Mouse (Mus musculus) liver, embryonic 12.5 days (tissue): ENCODE measurements around the gene Mgat5. TPM values are rescaled to one million over a fixed set of nuclear protein-coding genes. Genes with fewer than 3 reads are reported as not detected.

Source experiments
- ATAC-seq: fragments of 200-750 bp; cut with Nextera tagmentation; 2 replicates; pipeline ENCODE4 v1.8.0; 2017; ENCODE audit warnings: moderate number of reproducible peaks, mild to moderate bottlenecking, moderate library complexity
- H3K27ac ChIP-seq: fragments of 300-500 bp; sonication (generic); 2 replicates; pipeline ENCODE4 v1.5.1; 2016; ENCODE audit warnings: mild to moderate bottlenecking
- H3K27me3 ChIP-seq: fragments of 300-500 bp; sonication (generic); replicated peaks from 2 replicates; pipeline ENCODE4 v1.6.1; 2016; ENCODE audit warnings: mild to moderate bottlenecking, moderate library complexity
- H3K36me3 ChIP-seq: fragments of 300-500 bp; sonication (generic); 2 replicates; pipeline ENCODE4 v1.6.1; 2016; ENCODE audit warnings: mild to moderate bottlenecking, moderate library complexity
- H3K4me1 ChIP-seq: fragments of 300-500 bp; sonication (generic); 2 replicates; pipeline ENCODE4 v1.6.1; 2016
- H3K4me2 ChIP-seq: fragments of 300-500 bp; sonication (generic); 2 replicates; pipeline ENCODE4 v1.6.1; 2016; ENCODE audit warnings: mild to moderate bottlenecking, moderate library complexity
- H3K4me3 ChIP-seq: fragments of 300-500 bp; sonication (generic); 2 replicates; pipeline ENCODE4 v1.5.1; 2016; ENCODE audit warnings: mild to moderate bottlenecking, moderate library complexity
- H3K9ac ChIP-seq: fragments of 300-500 bp; sonication (generic); 2 replicates; pipeline ENCODE4 v1.6.1; 2016; ENCODE audit warnings: mild to moderate bottlenecking, moderate library complexity
- H3K9me3 ChIP-seq: fragments of 300-500 bp; sonication (generic); replicated peaks from 2 replicates; pipeline ENCODE4 v1.6.1; 2016; ENCODE audit warnings: mild to moderate bottlenecking, moderate library complexity
- WGBS: fragments of 180-500 bp; shearing (Covaris S2); methylation state at CpG from one replicate; pipeline ENCODE4 v1.1.7; 2016; ENCODE audit not compliant: insufficient replicate concordance; 5-methylcytosine and 5-hydroxymethylcytosine counted together
- polyA plus RNA-seq: library from polyadenylated mRNA; unstranded; fragments of >200 nt; fragmentation: Nextera tagmentation; extraction: Ambion mirVana; gene quantifications from 2 replicates; pipeline ENCODE4 v1.2.1, GENCODE M21; 2016

Mgat5 gene
- polyA plus RNA-seq, 1 experiment from 2014 or later: 1.3 TPM

DNA sequence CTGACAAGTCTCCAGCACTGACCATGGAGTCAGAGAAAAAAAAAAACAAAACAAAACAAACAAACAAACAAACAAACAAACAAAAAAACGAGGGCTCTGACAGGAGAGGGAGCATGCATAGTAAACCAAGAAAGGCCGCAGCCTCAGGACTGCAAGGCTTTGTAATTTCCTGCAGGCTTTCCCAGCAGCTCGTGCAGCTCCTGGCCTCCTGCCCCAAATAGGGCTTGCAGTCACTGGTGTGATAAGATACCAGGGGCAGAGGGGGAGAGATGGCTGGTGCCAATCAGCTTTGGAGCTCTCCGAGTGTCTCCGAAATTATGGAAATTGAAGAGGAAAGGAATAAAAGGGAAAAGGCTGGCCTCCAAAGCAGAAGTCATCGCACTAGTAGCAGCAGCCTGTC is 260.5 kb downstream of the Mgat5 start:
- H3K36me3 ChIP-seq: no peaks in the 10 kb centered on the region
- no peaks in the 10 kb centered on the region for H3K27me3 ChIP-seq
- no peaks in the 10 kb centered on the region for H3K4me1 ChIP-seq
- H3K27ac ChIP-seq: no peak overlapping the region
- H3K4me2 ChIP-seq: no peak overlapping the region
- H3K9ac ChIP-seq: no peak overlapping the region
- ATAC-seq: no peak
- H3K9me3 ChIP-seq: no peaks in the 10 kb centered on the region
- 47% methylated on average over 6 of the region's 6 CpGs for WGBS
- H3K4me3 ChIP-seq: no peak overlapping the region

DNA sequence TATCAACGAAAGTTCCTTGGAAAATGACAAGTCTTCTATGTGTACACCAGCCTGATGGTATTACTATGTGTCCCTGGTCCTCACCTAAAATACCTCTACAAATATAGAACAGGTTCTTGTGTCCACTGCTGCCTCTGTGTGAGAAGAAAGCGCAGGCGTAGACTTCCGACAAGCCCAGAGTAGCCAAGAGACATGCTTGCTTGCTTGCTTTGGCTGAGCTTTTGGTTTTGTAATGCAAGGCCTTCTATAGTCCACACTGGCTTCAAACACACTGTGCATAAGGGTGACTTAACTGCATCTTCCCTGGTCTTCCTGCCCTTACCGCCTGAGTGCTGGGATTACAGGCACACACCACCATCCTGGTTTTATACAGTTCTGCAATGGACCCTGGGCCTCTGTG is 262.4 kb downstream of the Mgat5 start:
- ATAC-seq: no peak
- no peak overlapping the region for H3K27ac ChIP-seq
- H3K4me2 ChIP-seq: no peak overlapping the region
- H3K4me1 ChIP-seq: no peaks in the 10 kb centered on the region
- WGBS: 86% methylated on average over 5 of the region's 5 CpGs
- H3K9me3 ChIP-seq: no peaks in the 10 kb centered on the region
- H3K9ac ChIP-seq: no peak overlapping the region
- no peaks in the 10 kb centered on the region for H3K27me3 ChIP-seq
- H3K36me3 ChIP-seq: no peaks in the 10 kb centered on the region; the same call in 1 of the 2 replicates
- no peak overlapping the region for H3K4me3 ChIP-seq

DNA sequence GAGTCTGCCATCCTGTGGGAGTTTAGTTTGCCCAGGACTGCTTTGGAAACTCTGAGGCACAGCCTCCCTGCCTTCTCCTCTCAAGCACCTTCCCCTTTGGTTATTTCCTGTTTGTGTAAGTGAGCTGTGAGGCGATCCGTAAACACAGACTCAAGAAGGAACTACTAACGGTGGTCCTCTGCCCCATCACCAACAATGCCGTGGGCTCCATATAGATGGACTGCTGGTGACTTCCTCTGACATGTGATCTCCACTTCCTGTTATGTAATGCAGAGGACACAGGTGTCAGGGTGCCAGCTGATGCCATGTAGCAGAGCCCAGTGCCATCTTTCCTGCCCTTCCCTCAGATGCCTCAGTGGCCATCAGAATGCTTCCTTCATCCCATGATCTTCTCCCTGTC is 265.4 kb downstream of the Mgat5 start:
- 39% methylated on average over 4 of the region's 4 CpGs for WGBS
- Histone ChIP-seq H3K9me3 (no peaks in the 10 kb centered on the region), H3K9ac (no peak overlapping the region), H3K27ac (no peak overlapping the region), H3K4me3 (no peak overlapping the region), H3K4me2 (no peak overlapping the region), H3K4me1 (no peaks in the 10 kb centered on the region), H3K36me3 (no peaks in the 10 kb centered on the region; the same call in 1 of the 2 replicates), H3K27me3 (no peaks in the 10 kb centered on the region)
- no peak for ATAC-seq

DNA sequence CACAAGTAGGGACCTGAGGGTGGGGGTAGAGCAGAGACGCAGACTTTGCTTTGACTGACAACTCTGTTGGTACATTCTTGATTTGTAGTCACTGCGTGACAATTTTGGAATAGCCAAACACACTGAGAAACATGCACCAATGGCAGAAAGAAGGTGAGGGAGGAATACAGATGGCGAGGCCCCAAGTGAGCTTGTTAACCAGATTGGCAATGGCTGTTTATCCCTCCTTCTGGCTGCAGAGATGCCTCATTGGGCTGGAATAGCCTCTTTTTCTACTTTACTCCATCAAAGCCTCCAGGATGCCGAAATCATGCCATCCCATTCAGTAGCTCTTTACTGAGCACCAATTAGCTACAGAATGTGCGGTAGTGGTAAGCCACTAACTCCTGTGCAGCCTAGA is 270.9 kb downstream of the Mgat5 start:
- no peaks in the 10 kb centered on the region for H3K9me3 ChIP-seq
- no peak overlapping the region for H3K9ac ChIP-seq
- WGBS: 85% methylated on average over 5 of the region's 5 CpGs
- no peaks in the 10 kb centered on the region for H3K27me3 ChIP-seq
- no peak overlapping the region for H3K4me3 ChIP-seq
- ATAC-seq: no peak
- H3K4me2 ChIP-seq: no peak overlapping the region
- H3K4me1 ChIP-seq: no peaks in the 10 kb centered on the region
- H3K36me3 ChIP-seq: no peaks in the 10 kb centered on the region; the same call in 1 of the 2 replicates
- no peak overlapping the region for H3K27ac ChIP-seq

DNA sequence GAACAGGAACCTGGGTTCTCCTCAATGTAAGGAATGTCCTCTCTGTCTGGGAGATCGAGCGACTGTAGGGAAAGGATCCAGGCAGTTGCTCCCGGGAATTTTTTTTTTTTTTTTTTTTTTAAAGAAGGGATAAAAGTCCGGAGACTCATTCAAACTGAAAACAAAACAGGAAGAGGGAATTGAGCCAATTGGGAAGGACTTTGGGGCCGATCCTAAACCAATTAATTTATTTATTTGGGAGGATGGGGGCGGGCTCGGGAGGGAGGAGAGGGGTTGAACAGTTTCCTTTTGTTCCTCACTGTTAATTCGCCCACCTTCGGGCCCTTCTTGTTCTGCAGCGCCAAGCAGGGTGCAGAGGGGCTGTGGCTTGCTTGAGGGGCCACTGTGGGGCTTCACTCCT is 278.1 kb downstream of the Mgat5 start:
- no peak overlapping the region for H3K27ac ChIP-seq
- no peak overlapping the region for H3K4me2 ChIP-seq
- no peaks in the 10 kb centered on the region for H3K36me3 ChIP-seq
- ATAC-seq: no peak
- no peaks in the 10 kb centered on the region for H3K9me3 ChIP-seq
- no peaks in the 10 kb centered on the region for H3K4me1 ChIP-seq
- H3K4me3 ChIP-seq: no peak overlapping the region
- no peaks in the 10 kb centered on the region for H3K27me3 ChIP-seq
- WGBS: 69% methylated on average over 10 of the region's 10 CpGs
- H3K9ac ChIP-seq: no peak overlapping the region

DNA sequence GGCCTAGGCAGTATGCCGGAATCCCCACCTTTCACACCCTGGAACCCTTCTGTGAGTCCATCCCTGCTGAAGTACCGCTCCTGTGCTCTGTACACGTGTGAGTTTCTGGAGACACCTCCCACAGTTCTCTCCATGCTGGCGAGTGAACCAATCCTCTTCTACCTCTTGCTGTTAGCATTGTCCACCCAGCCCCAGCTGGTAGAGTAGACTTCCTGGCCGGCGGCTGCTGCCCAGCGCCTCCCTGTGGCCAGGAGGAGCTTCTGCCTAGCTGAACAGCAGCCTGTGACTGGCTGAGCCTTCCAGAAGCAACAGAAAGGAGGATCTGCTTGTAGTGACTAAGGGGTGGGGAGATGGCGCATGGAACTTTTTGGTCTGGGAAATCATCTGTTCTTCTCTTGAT is 279.4 kb downstream of the Mgat5 start:
- WGBS: 74% methylated on average over 8 of the region's 8 CpGs
- no peak for ATAC-seq
- H3K4me3 ChIP-seq: no peak overlapping the region
- no peak overlapping the region for H3K27ac ChIP-seq
- H3K4me2 ChIP-seq: no peak overlapping the region
- no peak overlapping the region for H3K9ac ChIP-seq
- no peaks in the 10 kb centered on the region for H3K9me3 ChIP-seq
- no peaks in the 10 kb centered on the region for H3K4me1 ChIP-seq
- no peaks in the 10 kb centered on the region for H3K36me3 ChIP-seq
- H3K27me3 ChIP-seq: no peaks in the 10 kb centered on the region

DNA sequence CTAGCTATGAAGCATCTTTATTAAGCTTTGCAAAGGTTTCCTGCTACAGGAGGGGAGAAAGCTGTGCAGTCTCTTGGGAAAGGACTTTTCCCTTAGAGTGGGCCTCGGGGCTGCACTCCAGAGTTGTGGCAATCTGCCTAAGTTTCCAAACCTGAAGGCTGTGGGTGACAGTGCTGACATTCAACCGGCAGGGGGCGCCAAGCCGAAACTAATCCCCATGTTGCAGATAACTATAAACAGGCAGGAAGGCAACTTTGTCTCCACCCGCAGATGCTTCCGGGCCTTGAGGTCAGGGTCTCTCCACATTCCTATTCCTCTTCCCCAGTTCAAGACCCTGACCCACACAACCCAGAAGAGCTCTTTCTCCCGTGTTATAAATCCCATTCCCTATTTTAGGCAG is 280.0 kb downstream of the Mgat5 start:
- H3K27me3 ChIP-seq: no peaks in the 10 kb centered on the region

DNA sequence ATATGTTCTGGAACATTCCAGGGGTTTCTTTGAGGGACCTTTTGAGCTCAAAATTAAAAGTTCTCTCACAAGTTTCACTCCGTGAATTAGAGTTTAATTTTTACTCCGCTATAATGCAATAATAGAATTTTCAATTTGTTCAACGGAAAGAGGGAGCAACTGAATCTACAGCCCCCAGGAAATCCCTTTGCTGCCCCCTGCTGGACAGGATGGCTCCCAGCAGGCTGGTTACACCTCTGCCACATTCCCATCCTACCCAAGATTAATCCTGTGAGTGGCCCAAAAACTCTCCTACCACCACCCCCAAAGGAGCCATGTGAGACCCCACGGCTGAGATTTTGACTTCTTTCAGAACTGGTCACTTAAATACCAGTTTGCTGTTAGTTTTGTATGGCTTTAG is 282.3 kb downstream of the Mgat5 start:
- 68% methylated on average over 4 of the region's 4 CpGs for WGBS
- no peaks in the 10 kb centered on the region for H3K4me1 ChIP-seq
- H3K9ac ChIP-seq: no peak overlapping the region
- no peaks in the 10 kb centered on the region for H3K27me3 ChIP-seq
- no peak overlapping the region for H3K27ac ChIP-seq
- no peak for ATAC-seq
- H3K9me3 ChIP-seq: no peaks in the 10 kb centered on the region
- H3K36me3 ChIP-seq: no peaks in the 10 kb centered on the region
- H3K4me3 ChIP-seq: no peak overlapping the region
- H3K4me2 ChIP-seq: no peak overlapping the region

More for the DNA sequence above, 280.0 kb downstream of the Mgat5 start:
- Histone ChIP-seq H3K4me1 (no peaks in the 10 kb centered on the region), H3K36me3 (no peaks in the 10 kb centered on the region), H3K4me3 (no peak overlapping the region), H3K9ac (no peak overlapping the region), H3K4me2 (no peak overlapping the region), H3K27ac (no peak overlapping the region), H3K9me3 (no peaks in the 10 kb centered on the region)
- WGBS: 27% methylated on average over 7 of the region's 7 CpGs
- ATAC-seq: no peak

DNA sequence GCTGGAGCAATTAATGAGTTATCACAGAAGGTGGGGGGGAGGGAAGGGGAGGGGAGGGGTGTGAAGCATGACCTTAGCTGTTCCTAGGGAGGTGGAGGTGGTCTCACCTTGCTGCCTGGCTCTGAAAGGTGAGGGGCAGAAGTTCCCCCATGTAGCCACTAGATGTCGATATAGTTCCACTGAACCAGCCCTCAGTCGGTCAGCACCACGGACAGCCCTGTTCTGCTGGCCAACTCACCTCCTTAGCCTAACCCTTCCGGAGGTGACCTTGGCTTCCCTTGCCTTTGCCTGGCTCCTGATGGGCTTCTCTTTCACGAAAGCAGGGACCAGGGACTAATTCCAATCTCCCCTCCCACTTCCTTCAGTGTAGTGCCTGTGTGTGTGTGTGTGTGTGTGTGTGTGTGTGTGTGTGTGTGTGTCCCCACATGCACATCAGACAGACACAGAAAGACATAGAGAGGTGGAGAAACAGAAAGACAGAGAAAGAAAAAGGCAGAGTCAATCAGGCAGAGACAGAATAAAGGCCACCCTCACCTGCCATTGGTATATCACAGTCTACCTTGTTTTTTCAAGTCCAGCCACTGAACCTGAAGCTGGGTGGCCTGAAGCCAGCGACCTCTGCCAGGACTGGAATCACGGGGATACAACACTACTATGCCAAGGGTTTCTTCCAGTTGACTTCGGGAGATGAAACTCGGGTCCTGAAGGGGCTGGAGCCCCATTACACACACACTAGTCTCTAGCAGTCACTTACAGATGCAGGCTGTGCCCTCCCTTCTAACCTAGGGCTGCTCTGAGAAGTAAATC is 292.1 kb downstream of the Mgat5 start:
- WGBS: 29% methylated on average over 9 of the region's 9 CpGs
- Histone ChIP-seq H3K9ac (no peak overlapping the region), H3K27ac (no peak overlapping the region), H3K36me3 (no peaks in the 10 kb centered on the region), H3K4me3 (no peak overlapping the region), H3K9me3 (no peaks in the 10 kb centered on the region), H3K4me2 (no peak overlapping the region), H3K4me1 (no peaks in the 10 kb centered on the region), H3K27me3 (no peaks in the 10 kb centered on the region; the same call in 1 of the 2 replicates)
- no peak for ATAC-seq

DNA sequence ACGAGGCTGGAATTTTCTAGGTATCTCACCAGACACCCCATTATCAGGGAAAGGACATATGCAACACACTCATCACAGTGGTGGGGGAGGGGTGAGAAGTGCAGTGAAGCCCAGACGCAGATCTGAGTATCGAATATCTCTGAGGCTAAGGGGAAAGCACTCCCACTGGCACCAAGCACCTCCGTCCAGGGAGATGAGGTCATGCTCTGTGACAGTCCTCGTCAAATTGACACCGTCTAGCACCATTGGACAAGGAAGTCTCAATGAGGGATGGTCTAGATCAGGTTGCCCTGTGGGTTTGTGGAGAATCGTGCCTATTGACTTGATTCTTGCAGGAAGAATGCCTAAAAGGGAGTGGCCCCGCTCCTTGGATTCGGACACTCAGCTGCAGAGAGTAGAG is 293.9 kb downstream of the Mgat5 start:
- Histone ChIP-seq H3K36me3 (no peaks in the 10 kb centered on the region), H3K27me3 (no peaks in the 10 kb centered on the region; the same call in 1 of the 2 replicates), H3K9ac (no peak overlapping the region), H3K27ac (no peak overlapping the region), H3K4me2 (no peak overlapping the region), H3K4me3 (no peak overlapping the region), H3K4me1 (no peaks in the 10 kb centered on the region), H3K9me3 (no peaks in the 10 kb centered on the region)
- 46% methylated on average over 9 of the region's 9 CpGs for WGBS
- ATAC-seq: no peak

DNA sequence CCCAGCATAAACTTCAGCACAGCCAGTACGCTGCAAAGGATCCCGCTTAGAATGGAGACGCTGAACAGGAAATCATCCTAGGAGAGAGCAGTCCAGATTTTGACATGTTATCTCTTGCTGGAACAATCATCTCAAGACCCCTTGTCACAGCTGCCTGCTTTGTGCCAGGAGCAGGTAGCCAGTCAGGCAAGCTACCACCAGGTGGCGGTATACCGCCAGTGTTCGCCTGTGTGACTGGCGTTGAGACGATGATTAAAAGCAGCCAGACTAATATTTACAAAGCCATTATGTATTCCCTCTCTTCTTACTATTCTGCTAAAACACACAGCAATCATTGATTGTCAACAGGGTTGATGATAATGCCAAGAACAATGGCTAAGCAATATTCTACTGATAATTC is 295.4 kb downstream of the Mgat5 start:
- 7% methylated on average over 8 of the region's 8 CpGs for WGBS
- no peak overlapping the region for H3K4me3 ChIP-seq
- no peak overlapping the region for H3K27ac ChIP-seq
- H3K36me3 ChIP-seq: no peaks in the 10 kb centered on the region
- no peak overlapping the region for H3K4me2 ChIP-seq
- no peak for ATAC-seq
- H3K27me3 ChIP-seq: no peaks in the 10 kb centered on the region; the same call in 1 of the 2 replicates
- H3K9ac ChIP-seq: no peak overlapping the region
- H3K9me3 ChIP-seq: no peaks in the 10 kb centered on the region
- no peaks in the 10 kb centered on the region for H3K4me1 ChIP-seq

DNA sequence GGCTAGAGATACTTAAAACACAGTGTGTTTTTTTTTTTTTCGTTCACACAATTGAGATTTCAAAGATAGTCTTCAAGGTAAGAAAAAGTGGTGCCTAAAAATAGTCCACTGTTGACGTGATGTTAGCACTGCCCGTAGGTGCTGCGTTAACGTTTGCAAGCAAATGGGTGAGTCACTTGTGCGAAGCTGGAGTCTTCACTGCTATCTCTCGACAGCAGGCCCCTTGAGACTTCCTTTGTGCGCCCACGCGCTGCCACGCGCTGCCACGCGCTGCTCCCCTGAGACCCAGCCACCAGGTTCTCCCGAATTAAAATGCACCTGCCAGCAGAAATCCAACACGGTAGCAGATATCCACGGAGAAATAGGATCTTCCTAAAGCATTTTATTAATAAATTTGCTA is 295.9 kb downstream of the Mgat5 start:
- no peaks in the 10 kb centered on the region for H3K9me3 ChIP-seq
- no peak overlapping the region for H3K4me2 ChIP-seq
- H3K36me3 ChIP-seq: no peaks in the 10 kb centered on the region
- no peak overlapping the region for H3K4me3 ChIP-seq
- no peak for ATAC-seq
- H3K9ac ChIP-seq: no peak overlapping the region
- H3K4me1 ChIP-seq: no peaks in the 10 kb centered on the region
- 35% methylated on average over 17 of the region's 17 CpGs for WGBS
- H3K27me3 ChIP-seq: no peaks in the 10 kb centered on the region; the same call in 1 of the 2 replicates
- H3K27ac ChIP-seq: no peak overlapping the region
